Mouse (Mus musculus) ovary, postnatal 10 days (tissue): ENCODE results near the gene Higd1a.

Experiments
- DNase-seq: peaks from one replicate; pipeline ENCODE4 v3.0.0; 2022; ENCODE audit warnings: low spot score

Gene Higd1a

DNA sequence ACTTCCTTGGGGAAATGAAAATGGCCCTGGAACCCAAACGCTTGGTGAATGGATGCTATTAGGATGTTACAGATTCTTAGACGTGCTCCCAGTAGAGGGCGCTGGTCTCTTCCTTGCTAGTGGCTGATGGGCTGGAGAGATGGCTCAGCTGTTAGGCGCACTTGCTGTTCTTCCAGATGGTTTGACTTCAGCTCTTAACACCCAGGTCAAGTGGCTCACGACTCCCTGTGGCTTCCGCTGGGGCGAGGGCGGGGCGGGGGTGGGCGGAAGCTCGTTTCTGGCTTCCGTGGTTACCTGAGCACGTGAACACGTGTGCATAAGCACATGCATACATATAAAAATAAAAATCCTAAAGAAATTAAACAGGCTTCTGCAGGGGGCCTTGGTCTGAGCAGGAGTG, 22.7 kb upstream of the Higd1a start:
- DNase-seq, result no peak

DNA sequence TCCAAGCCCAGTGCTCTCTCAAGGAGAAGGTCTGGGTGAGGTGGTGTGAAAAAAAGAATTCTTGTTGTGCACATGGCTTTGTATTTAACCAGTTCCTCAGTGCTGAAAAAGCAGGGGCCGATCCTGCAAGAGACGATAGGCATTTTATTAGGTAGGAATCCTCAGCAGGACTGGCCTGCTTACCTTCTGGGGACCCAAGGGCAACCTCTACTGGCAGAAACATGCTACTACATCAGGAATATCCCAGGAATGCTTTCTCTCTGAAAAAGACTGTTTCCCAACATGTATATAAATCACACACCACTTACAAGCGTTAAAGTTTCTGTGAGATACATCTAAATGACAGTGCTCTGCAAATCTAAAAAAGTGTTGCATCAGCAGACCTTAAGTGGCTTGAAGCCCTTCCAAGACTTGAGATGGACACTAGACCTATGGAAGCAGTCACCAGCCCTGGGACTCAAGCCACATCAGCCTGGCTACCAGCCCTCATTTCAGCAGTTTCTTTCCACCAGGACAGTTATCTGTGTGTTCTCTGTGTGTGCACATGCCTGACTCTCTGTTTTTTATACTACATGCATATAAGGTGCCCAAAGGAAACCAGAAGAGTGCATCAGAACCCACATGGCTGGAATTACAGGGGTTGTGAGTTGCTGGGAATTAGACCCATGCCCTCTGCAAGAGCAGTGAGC, 19.0 kb upstream of the Higd1a start:
- no peak for DNase-seq

DNA sequence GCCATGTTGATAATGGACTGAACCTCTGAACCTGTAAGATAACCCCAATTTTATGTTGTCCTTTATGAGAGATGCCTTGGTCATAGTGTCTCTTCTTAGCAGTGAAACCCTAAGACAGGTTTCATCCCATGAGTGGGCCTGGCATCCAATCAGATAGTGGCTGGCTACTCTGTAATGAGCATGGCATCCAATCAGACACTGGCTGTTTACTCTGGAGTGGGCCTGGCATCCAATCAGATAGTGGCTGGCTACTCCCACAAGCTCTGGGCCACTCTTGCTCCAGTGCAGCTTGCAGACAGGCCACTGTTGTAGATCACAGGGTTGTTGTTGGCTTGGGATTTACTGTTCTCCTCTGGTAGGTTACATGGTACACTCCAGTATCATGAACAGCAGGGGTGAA, 15.4 kb upstream of the Higd1a start:
- DNase-seq, result no peak

DNA sequence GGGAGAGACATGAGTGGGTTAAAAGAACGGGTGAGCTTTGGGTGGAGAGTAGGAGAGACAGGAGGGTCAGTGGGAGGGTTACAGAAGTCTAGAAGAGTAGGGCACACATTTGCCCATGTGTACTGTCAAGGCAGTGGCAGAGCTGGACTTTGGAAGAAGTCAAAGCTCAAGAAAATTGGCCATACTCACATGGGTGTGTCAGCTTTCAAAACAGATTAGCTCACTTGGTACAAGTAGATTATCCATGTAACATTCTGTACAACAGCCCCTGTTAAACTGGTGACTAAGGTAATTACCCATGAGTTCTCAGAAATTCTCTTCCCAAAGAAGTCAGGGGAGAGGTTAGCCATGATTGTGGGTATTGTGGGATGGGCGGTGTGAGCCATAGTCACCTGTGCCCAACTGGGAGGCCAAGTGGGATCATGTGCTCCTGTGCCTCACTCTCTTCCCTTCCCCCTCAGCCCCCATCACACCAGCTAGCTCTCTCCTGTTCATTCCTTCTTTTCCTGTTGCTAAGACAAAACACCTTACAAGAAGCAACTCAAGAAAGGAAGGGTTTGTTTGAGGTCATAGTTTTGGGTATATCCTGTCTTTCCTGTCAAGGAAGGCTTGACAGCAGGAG, 14.0 kb upstream of the Higd1a start:
- no peak for DNase-seq

DNA sequence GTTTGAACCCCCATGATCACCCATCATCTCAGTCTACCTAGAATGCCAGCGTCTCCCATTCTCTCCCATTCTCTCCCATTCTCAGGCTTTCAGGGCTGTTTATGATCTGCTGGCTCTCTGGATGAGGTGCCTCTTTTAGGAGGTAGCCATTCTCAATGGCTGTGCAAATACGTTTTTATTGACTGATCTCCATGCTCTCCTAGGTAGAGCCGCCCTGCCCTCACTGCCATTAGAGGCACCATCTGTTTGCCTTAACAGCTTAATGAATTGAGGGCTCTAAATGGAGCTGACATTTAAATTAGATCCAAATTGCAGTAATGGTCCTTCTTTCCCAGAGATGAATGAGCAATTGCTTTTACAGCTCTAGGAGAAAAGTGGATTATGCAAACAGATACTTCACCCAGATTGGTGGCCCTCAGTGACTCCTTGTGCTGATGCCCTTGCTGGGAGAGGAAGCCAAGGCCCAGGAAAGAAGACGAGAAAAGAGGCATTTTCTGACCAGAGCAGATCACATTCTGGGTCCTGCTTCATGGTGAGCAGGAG, 11.9 kb upstream of the Higd1a start:
- no peak for DNase-seq

DNA sequence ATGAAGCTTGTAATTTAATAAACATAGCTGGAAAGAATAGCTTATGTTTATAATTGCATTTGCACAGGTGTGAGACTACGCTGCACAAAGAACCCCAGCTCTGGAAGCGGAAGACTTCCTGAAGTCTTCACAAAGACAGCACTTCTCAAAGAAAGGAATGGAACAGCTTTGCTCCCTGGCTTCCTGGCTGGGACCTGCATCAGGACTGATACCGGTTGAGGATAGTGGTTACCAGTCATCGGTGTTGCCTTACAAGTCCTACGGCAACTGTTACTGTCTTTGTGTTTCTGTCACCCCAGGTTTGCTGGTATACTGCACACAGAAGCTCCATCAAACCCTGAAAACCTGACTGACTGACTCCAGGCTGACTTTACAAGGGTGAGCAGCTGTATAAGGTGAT, 11.3 kb upstream of the Higd1a start:
- DNase-seq, result no peak

DNA sequence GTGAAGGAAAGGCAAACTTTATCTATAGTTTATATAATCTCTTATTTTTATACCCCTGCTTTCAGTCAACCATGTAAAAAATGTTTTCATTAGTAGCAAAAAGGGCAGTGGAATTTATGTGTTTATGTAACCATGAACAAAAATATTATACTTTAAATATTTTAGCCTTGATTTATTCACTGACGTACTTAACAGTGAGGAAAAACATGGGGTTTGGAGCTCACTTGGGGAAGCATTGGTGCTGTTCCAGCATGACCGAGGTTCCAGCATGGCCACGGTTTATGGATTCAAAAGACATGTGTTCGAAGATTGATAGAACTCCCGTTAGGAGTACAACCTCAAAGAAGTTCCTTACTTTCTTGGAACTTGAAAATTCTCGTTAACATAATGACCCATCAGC, 10.1 kb upstream of the Higd1a start:
- no peak for DNase-seq

DNA sequence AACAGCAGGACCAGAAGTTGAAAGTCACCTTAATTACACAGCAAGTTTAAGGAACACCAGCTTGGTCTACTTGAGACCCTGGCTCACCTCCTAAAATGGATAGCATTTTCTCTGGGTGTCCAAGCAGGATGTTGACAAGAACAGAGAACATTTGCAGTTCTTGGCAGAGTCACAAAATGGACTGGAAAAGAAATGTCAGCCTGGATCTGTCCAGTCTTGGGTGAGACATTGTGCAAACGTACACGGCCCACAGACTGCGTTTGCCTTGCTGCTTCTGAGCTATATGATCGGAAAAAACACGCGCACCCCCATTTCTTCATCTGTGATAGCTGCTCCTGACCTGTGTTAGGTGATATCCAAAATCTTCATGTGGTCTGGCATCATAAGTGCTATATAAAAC, 9.5 kb upstream of the Higd1a start:
- DNase-seq, result no peak

DNA sequence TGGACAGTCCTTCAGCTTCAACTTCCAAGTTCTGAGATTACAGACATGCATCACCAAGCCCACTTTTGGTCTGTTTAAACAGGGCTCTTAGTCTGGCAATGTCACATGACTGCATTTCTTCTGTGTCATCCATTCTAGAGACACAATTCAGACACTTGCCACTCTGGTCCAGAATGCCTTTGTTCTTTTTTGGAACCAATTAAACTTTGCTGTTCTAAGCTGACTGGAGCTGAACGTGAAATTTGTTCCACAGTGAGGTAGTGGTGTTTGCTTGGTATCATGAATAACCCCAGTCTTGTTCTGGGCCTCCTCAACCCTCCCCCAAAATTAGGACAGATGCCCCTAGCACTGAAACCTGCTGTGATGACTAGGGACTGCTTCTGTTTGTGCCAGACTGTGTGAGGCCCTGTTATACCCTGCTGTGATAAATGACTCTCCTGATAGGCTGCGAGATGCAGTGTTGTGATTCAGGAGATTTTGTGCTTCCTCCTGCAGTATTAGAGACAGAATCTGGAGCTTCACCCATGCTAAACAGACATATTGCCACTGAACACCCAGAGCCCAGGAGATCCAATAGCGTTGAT, 7.4 kb upstream of the Higd1a start:
- DNase-seq, result no peak

DNA sequence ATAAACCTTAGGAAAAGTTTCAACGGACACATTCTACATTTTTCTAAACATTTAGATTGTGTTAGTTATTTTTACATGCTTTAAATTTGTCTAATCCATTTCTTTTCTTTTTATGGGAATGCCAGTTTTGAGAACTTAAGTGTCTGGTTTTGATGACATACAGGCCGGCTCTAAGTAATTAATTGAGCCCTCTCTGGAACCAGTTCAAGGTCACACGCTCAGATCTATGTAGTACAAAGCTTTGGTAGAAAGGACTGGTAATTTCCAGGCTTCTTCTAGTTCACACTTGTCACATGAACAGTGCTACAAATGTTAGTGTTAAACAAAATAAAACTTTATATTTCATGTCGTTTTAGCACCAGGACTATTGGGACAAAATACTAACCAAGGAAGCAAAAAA, 6.7 kb upstream of the Higd1a start:
- DNase-seq, result no peak

DNA sequence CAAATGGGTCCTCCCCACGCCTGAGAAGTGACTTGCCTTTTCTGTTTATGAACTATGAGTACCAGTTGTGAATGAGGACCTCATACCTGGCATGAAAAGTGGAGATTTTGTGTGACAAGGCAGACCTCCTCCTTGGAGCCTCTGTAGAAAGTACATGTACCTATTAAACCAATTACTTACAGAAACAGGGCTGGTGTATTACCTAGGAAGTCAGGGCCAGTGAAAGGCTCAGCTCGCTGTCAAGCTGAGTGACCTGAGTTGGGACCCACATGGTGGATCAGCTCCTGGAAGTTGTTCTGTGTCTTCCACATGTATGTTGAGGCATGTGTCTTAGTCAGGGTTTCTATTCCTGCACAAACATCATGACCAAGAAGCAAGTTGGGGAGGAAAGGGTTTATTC, 2.8 kb upstream of the Higd1a start:
- no peak for DNase-seq

DNA sequence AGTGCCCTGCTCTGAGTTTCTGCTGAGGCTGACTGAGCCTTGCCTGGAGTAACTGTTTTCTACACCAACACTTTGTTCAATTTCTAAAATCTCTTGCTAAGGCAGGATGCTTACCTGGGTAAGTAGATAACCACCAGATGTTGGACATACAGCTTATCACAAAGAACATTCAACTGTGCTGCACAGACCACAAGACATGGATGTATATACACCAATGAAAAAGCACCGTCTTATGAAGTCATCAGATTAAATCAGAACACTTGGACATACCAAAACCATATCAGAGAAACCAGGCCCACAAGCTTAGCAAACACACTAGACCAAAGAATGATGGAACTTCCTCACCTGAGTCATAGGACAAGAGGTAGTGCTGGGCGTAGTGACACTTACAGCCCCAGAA, 1.2 kb upstream of the Higd1a start:
- DNase-seq, result no peak

DNA sequence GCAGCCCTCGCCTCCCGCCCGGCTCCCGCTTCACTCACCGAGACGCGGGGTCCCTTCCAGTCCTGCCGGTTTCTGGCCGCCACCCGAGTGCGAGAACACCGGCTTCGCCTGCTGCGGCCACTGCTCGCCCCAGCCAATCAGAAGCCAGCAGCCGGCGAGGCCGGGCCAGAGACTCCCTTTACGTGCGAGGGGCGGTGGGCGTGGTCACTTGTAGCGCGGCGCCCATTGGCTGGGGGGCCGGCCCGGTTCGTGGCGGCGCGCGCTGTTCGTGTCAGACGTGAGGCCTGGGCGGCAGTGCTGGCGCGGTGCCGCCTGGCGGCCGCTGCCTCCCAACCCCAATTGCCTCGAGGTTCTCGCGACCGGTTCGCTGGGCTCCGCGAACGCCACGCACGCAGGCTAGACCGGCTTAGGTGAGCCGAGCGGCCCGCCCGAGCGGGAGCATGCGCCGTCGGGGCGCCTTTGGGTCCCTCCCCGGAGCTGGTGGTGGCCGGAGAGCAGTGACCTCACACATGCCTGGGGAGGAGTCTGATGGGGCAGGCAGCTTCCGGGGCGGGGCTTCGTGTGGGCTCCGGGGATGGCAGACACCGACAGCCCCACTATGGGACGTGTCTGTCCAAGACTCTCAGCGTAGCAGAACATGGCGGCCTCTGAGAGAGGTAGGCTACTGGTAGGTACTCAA, 549 bp downstream of the Higd1a start:
- DNase-seq, result peak; percentile 96

DNA sequence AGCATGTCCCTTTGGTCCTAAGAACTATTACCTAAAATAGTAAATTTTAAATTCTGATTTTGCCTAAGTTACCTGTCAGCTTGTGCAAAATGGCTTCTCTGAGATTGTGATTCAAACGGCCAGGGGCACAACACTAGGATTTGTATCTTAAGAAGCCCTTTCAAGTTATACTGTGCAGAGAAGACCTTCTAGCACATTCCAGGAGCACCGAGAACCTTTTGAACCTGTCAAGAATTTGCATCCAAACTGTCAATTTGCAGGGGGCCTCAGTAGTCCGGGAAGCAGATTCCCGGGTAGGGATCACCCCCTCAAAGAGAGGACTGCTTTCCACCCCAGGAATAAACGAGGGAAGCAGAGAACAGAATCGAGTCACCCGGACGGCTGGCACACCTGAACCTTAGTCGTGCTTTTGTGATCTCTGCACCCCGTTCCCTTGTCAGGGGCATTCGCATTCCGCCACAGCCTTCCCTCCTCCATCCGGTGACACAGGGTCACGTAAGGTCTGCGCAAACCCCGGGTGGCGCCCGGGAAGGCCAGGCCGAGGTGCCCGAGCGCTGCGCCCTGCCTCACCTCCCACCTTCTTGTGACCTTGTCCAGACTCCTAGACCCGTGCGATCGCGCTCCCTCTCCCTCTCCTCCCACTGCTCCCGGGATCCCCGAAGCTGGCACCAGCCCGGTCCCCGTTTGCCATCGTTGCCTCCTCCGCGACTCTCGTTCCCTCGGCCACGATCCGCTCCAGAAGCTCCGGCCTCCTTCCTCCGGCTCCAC, 1.3 kb downstream of the Higd1a start:
- DNase-seq, result no peak

DNA sequence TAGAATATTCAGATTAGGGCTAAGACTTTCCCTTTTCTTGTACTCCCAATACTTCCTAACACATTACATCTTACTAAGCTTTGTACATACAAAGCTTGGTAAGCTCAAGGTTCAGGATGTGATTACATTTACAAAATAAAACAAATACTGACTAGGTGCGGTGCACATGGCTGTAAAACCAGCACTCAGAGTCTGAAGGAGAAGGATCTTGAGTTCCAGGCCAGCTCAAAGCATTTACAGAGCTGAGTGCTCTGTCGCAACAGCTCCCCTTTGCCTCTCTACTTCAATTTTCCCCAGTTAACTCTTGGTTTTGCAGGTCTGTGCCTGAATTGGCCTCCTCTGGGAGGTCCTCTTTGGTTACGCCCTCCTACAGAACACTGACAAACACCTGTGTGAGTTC, 3.9 kb downstream of the Higd1a start:
- no peak for DNase-seq

DNA sequence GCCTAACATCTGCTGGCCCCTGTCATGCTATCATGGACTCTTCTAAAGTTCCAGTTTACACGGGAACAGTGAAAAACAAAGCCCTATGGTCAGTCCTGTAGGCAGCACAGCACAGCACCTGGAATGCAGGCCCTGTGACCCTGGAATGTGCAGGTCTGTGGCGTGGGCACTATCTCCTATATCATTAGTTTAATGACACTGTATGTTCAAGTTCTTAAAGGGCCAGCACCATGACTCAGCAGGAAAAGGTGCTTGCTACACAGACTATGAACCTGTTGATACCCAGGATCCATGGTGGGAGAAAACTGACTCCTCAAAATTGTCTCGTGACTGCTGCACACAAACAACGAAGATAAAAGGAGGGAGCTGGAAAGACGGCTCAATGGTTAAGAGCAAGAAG, 10.3 kb downstream of the Higd1a start:
- no peak for DNase-seq

DNA sequence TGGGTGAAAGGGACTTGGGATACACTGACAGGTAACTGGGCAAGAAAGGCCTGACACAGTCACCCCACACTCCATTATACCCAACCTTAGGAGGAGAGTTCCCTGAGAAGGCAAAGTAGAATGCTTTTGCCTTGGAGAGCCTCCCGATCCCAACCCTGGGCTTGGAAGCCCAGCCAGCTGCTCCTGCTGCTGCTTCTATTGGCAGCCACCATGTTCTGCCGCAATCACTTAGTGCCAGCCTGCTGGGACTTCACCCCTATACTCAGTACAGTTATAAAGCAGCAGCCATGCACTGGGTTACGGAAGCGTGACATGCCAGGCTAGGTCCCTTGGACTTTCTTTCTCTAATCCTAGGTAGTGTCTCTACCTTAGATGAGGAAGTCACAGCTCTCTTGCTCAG, 11.0 kb downstream of the Higd1a start:
- DNase-seq, result no peak

DNA sequence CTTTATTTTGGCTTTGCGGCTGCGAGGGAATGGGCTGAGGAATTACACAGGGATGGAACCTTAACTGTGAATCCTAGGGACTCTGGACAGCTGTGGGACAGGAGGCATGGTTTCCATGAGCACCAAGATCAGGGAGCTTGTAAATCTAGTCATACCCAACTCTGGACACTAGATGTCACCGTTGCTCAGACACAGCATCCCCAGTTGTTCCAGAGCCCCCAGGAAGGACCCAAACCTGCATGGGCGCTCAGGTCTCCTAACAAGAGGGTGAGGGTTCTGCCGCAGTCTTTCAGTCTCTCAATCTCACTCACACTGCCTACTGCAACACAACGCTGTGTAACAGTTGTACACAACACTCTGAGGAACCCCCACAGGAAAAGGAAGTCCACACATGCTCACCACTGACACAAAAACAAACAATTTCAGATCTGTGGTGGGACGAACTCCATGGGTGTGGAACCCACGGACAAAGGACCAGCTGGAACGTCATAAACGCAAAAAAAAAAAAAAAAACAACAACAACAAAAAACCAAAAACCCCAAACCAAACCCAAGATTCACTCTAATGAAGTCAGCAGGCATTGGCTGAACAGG, 11.5 kb downstream of the Higd1a start:
- no peak for DNase-seq

DNA sequence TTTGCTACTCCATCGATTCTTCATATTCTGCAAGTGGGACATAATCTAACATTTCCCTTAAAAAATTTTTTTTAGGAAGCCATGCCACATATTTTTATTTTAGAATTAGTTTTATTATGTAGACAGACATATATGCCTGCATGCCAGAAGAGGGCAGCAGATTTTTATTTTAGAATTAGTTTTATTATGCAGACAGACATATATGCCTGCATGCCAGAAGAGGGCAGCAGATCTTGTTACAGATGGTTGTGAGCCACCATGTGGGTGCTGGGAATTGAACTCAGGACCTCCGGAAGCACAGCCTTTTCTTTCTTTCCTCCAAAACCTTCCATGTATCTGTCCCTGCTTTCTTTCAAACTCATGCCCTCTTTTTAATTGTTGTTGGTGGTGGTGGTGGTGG, 15.2 kb downstream of the Higd1a start:
- no peak for DNase-seq

DNA sequence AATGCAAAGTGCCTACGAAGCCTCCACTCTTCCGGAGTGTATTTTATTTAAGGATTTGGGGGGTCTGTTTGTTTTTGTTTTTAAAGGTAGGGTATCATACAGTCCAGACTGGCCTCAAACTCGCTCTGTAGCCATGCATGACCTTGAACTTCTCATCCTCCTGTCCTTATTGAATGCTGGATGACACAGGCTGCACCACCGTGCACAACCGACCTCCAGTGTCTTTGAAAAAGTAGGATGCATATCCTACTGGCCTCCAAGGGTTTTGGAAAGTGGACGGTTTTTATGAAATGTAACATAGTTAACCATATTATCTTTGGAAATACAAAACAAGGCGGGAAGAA, 18.6 kb downstream of the Higd1a start:
- DNase-seq, result no peak

DNA sequence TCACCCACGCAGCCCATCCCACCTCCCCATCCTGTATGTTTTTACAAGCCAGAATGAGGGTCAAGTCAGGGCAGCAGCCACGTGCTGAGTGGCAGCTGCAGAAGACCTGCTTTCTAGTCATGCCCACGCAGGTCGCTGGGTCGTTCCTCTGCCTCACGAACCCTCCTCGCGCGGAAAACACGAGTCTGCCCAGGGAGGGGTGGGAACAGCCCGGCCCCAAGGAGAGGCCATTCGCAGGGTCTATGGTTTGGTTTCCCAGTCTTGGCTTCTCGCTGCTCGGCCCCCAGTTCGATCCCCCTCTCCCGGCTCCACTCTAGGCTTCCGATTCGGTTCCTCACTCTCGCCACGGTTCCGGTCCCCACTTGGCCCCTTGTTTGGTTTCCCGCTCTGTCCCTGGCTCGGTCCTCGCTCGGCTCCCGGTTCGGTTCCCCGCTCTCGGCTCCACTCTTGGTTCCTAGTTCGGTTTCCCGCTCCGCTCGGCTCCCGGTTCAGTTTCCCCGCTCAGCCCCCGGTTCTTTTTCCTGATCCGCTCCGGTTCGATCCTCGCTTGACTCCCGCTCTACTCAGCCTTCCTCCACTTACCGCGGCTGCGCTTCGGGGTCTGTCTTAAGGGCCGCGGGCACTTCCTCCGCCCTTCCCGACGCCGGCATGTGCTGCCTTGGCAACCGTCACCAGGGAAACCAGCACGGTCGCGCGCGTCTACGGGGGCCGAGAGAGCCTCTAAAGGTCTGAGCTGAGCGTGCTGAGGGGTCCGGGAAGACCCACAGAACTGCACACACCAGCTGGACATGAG, 19.1 kb downstream of the Higd1a start, which contains the start of gene Ccdc13:
TSS of gene Ccdc13 (minus strand) at position 633 of the 793 bp plus-strand sequence.
- peak; percentile 74 for DNase-seq
